Mouse (Mus musculus) liver, adult (tissue): Measurements from ENCODE around the gene Rtel1.

ENCODE experiments used
- GATA4 ChIP-seq: IDR thresholded peaks from 2 replicates; pipeline ENCODE4 v1.6.1; 2014; ENCODE audit warnings: mild to moderate bottlenecking, low read length; ENCODE audit not compliant: insufficient replicate concordance

Rtel1 gene

GRCm38 (mm10) chr2:181394086-181394485 is 74.5 kb downstream of the Rtel1 start:
- no peak for TF ChIP-seq GATA4

GRCm38 (mm10) chr2:181397207-181397761 is 77.7 kb downstream of the Rtel1 start:
- TF ChIP-seq GATA4: no peak

GRCm38 (mm10) chr2:181401497-181401896 is 82.0 kb downstream of the Rtel1 start:
- TF ChIP-seq GATA4: no peak

- TF ChIP-seq GATA4: no peak
Measured at GRCm38 (mm10) chr2:181403722-181404121, 84.2 kb downstream of the Rtel1 start.
